Mouse (Mus musculus) erythroblast, adult 5-6 weeks (primary cell): ENCODE data around the gene Rnf39. TPM values are rescaled to one million over a fixed set of nuclear protein-coding genes. Genes with fewer than 3 reads are reported as not detected.
"Not testable (repeated sequence)": the region's sequence is repeated elsewhere in the genome, so short reads cannot be mapped to it uniquely, and the experiment has no call there.

ENCODE experiments used
- ATAC-seq: replicated peaks from 2 replicates; pipeline ENCODE4 v1.8.0; 2016; ENCODE audit warnings: moderate number of reproducible peaks, mild to moderate bottlenecking, moderate TSS enrichment, inconsistent platforms; ENCODE audit not compliant: poor library complexity, low FRiP score, severe bottlenecking
- total RNA-seq, 2 experiments: library from RNA; stranded (forward) in 1 of 2; stranded (reverse) in 1 of 2; fragments of 150-400 nt in 1 of 2; fragments of 200-764, 138-1000 nt in 1 of 2; gene quantifications; 2 replicates each; pipeline versions ENCODE4 v1.2.3 to v1.2.4; 2015 to 2017; ENCODE audit warnings: low replicate concordance in 2 of 2

Rnf39 gene
- total RNA-seq, 2 experiments from 2014 or later = not detected

GRCm38 (mm10) chr17:36973271-36973787 is 30.6 kb downstream of the Rnf39 start:
- ATAC-seq = no peak

GRCm38 (mm10) chr17:36981221-36981813 is 38.6 kb downstream of the Rnf39 start, which contains the start of gene 2410137M14Rik:
Gene 2410137M14Rik (minus strand): TSS chr17:36981237.
- no peak for ATAC-seq

- no peak for ATAC-seq
These were observed 39.1 kb downstream of the Rnf39 start for GRCm38 (mm10) chr17:36981845-36982244.

GRCm38 (mm10) chr17:36982253-36983155 is 39.8 kb downstream of the Rnf39 start:
- ATAC-seq = no peak

GRCm38 (mm10) chr17:36988475-36988874 is 45.8 kb downstream of the Rnf39 start:
- no peak for ATAC-seq

GRCm38 (mm10) chr17:36989437-36989836 is 46.7 kb downstream of the Rnf39 start, which contains the start of gene H2-M5:
Gene H2-M5 (minus strand): TSS chr17:36989537.
- ATAC-seq = no peak

GRCm38 (mm10) chr17:36990630-36991029 is 47.9 kb downstream of the Rnf39 start:
- ATAC-seq = not testable (repeated sequence)

GRCm38 (mm10) chr17:36992336-36993104 is 49.8 kb downstream of the Rnf39 start:
- no peak for ATAC-seq

GRCm38 (mm10) chr17:36993770-36994325 is 51.1 kb downstream of the Rnf39 start:
- ATAC-seq = no peak

- no peak for ATAC-seq
These were observed 51.8 kb downstream of the Rnf39 start for GRCm38 (mm10) chr17:36994528-36994927.

GRCm38 (mm10) chr17:36995448-36995847 is 52.7 kb downstream of the Rnf39 start:
- ATAC-seq = no peak

- no peak; the same call in 1 of the 2 replicates for ATAC-seq
These were observed 54.5 kb downstream of the Rnf39 start for GRCm38 (mm10) chr17:36997033-36997735.

Other genes starting within 250 kb of the Rnf39 start
- not detected in 2 replicates for gene H2-M10.5, start 170.0 kb upstream of the Rnf39 start, total RNA-seq (2015; ENCODE audit: low replicate concordance)
- not detected in 2 replicates for gene H2-M10.5, start 170.0 kb upstream of the Rnf39 start, total RNA-seq (2017; ENCODE audit: low replicate concordance)
- gene H2-M10.6, start 130.7 kb upstream of the Rnf39 start, total RNA-seq (2015; ENCODE audit: low replicate concordance) = not detected in 2 replicates
- gene H2-M10.6, start 130.7 kb upstream of the Rnf39 start, total RNA-seq (2017; ENCODE audit: low replicate concordance) = not detected in 2 replicates
- 88.8 and 93.2 TPM in 2 replicates for gene Trim26, start 105.8 kb upstream of the Rnf39 start, total RNA-seq (2015; ENCODE audit: low replicate concordance)
- 63.6 and 65.4 TPM in 2 replicates for gene Trim26, start 105.8 kb upstream of the Rnf39 start, total RNA-seq (2017; ENCODE audit: low replicate concordance)
- not detected in 2 replicates for gene Trim15, start 75.7 kb upstream of the Rnf39 start, total RNA-seq (2015; ENCODE audit: low replicate concordance)
- 0.70 and 2.5 TPM in 2 replicates for gene Trim15, start 75.7 kb upstream of the Rnf39 start, total RNA-seq (2017; ENCODE audit: low replicate concordance)
- gene Trim10, start 73.3 kb upstream of the Rnf39 start, total RNA-seq (2015; ENCODE audit: low replicate concordance) = 592 TPM in 2 replicates
- 1,227 and 1,601 TPM in 2 replicates for gene Trim10, start 73.3 kb upstream of the Rnf39 start, total RNA-seq (2017; ENCODE audit: low replicate concordance)
- not detected in 2 replicates for gene Trim40, start 52.8 kb upstream of the Rnf39 start, total RNA-seq (2015; ENCODE audit: low replicate concordance)
- gene Trim40, start 52.8 kb upstream of the Rnf39 start, total RNA-seq (2017; ENCODE audit: low replicate concordance) = not detected in 2 replicates
- gene Trim31, start 44.8 kb upstream of the Rnf39 start, total RNA-seq (2015; ENCODE audit: low replicate concordance) = not detected in 2 replicates
- gene Trim31, start 44.8 kb upstream of the Rnf39 start, total RNA-seq (2017; ENCODE audit: low replicate concordance) = not detected in 2 replicates
- 21.9 and 35.5 TPM in 2 replicates for gene Ppp1r11, start 8.8 kb downstream of the Rnf39 start, total RNA-seq (2015; ENCODE audit: low replicate concordance)
- 8.8 and 14.4 TPM in 2 replicates for gene Ppp1r11, start 8.8 kb downstream of the Rnf39 start, total RNA-seq (2017; ENCODE audit: low replicate concordance)
- gene Znrd1, start 15.6 kb downstream of the Rnf39 start, total RNA-seq (2015; ENCODE audit: low replicate concordance) = 18.8 and 23.2 TPM in 2 replicates
- gene Znrd1, start 15.6 kb downstream of the Rnf39 start, total RNA-seq (2017; ENCODE audit: low replicate concordance) = 5.7 and 11.0 TPM in 2 replicates
- gene Znrd1as, start 15.7 kb downstream of the Rnf39 start, total RNA-seq (2015; ENCODE audit: low replicate concordance) = 3.8 TPM in 1 of 2 replicates, not detected in the other
- gene Znrd1as, start 15.7 kb downstream of the Rnf39 start, total RNA-seq (2017; ENCODE audit: low replicate concordance) = 0.51 and 7.0 TPM in 2 replicates
- gene 2410137M14Rik, start 38.3 kb downstream of the Rnf39 start, total RNA-seq (2015; ENCODE audit: low replicate concordance) = not detected in 2 replicates
- gene 2410137M14Rik, start 38.3 kb downstream of the Rnf39 start, total RNA-seq (2017; ENCODE audit: low replicate concordance) = not detected in 2 replicates
- gene H2-M5, start 46.6 kb downstream of the Rnf39 start, total RNA-seq (2015; ENCODE audit: low replicate concordance) = not detected in 2 replicates
- gene H2-M5, start 46.6 kb downstream of the Rnf39 start, total RNA-seq (2017; ENCODE audit: low replicate concordance) = not detected in 2 replicates
- not detected in 2 replicates for gene Zfp57, start 58.2 kb downstream of the Rnf39 start, total RNA-seq (2015; ENCODE audit: low replicate concordance)
- gene Zfp57, start 58.2 kb downstream of the Rnf39 start, total RNA-seq (2017; ENCODE audit: low replicate concordance) = not detected in 2 replicates
- gene Mog, start 80.5 kb downstream of the Rnf39 start, total RNA-seq (2015; ENCODE audit: low replicate concordance) = not detected in 2 replicates
- not detected in 2 replicates for gene Mog, start 80.5 kb downstream of the Rnf39 start, total RNA-seq (2017; ENCODE audit: low replicate concordance)
- 0.42 and 1.2 TPM in 2 replicates for gene Gabbr1, start 103.0 kb downstream of the Rnf39 start, total RNA-seq (2015; ENCODE audit: low replicate concordance)
- gene Gabbr1, start 103.0 kb downstream of the Rnf39 start, total RNA-seq (2017; ENCODE audit: low replicate concordance) = 0.85 and 1.1 TPM in 2 replicates
- gene Olfr90, start 145.6 kb downstream of the Rnf39 start, total RNA-seq (2015; ENCODE audit: low replicate concordance) = not detected in 2 replicates
- gene Olfr90, start 145.6 kb downstream of the Rnf39 start, total RNA-seq (2017; ENCODE audit: low replicate concordance) = not detected in 2 replicates
- gene Olfr91, start 155.4 kb downstream of the Rnf39 start, total RNA-seq (2015; ENCODE audit: low replicate concordance) = not detected in 2 replicates
- gene Olfr91, start 155.4 kb downstream of the Rnf39 start, total RNA-seq (2017; ENCODE audit: low replicate concordance) = not detected in 2 replicates
- gene Olfr92, start 177.2 kb downstream of the Rnf39 start, total RNA-seq (2015; ENCODE audit: low replicate concordance) = not detected in 2 replicates
- not detected in 2 replicates for gene Olfr92, start 177.2 kb downstream of the Rnf39 start, total RNA-seq (2017; ENCODE audit: low replicate concordance)
- not detected in 2 replicates for gene Olfr93, start 218.6 kb downstream of the Rnf39 start, total RNA-seq (2015; ENCODE audit: low replicate concordance)
- gene Olfr93, start 218.6 kb downstream of the Rnf39 start, total RNA-seq (2017; ENCODE audit: low replicate concordance) = not detected in 2 replicates